Mouse (Mus musculus): Measurements from ENCODE around the gene Tuba8. TPM values are rescaled to one million over a fixed set of nuclear protein-coding genes. Genes with fewer than 3 reads are reported as not detected.

The Tuba8 gene
- total and polyA plus RNA-seq, 2 experiments: 0.55 to 1.6 TPM

GRCm38 (mm10) chr6:121173471-121173870 lies 37.0 kb upstream of the Tuba8 start:
- DNase-seq (ENCODE audit: extremely low read depth, low read depth, low spot score): no peak
- no peaks in the 10 kb centered on the region for H3K27me3 ChIP-seq (ENCODE audit: control insufficient read depth, insufficient read depth, low read length)
- no peak overlapping the region for H3K4me3 ChIP-seq (ENCODE audit: insufficient read depth, low read depth, low read length)
- no peak overlapping the region for H3K27ac ChIP-seq (replicated peaks; ENCODE audit: insufficient read depth, low read depth, low read length)
- no peak overlapping the region for H3K9ac ChIP-seq (ENCODE audit: low read depth, low read length)
- TF ChIP-seq POLR2A (IDR thresholded peaks at IDR 0.05; ENCODE audit: extremely low read depth, insufficient read depth, low read length) (no peak), CTCF (IDR thresholded peaks at IDR 0.05; ENCODE audit: low read depth, low read length) (no peak)
- WGBS: 67% methylated on average over 5 of the region's 5 CpGs
- peaks cover 30% of the 10 kb centered on the region for H3K4me1 ChIP-seq (ENCODE audit: control insufficient read depth, insufficient read depth, low read length)
- H3K36me3 ChIP-seq (ENCODE audit: control insufficient read depth, insufficient read depth, low read length): no peaks in the 10 kb centered on the region
- H3K79me2 ChIP-seq (ENCODE audit: control insufficient read depth, insufficient read depth, low read length): no peaks in the 10 kb centered on the region

- Histone ChIP-seq H3K27ac (replicated peaks; ENCODE audit: insufficient read depth, low read depth, low read length) (no peak overlapping the region), H3K4me1 (ENCODE audit: control insufficient read depth, insufficient read depth, low read length) (peaks cover 29% of the 10 kb centered on the region), H3K79me2 (ENCODE audit: control insufficient read depth, insufficient read depth, low read length) (no peaks in the 10 kb centered on the region), H3K36me3 (ENCODE audit: control insufficient read depth, insufficient read depth, low read length) (no peaks in the 10 kb centered on the region), H3K9ac (ENCODE audit: low read depth, low read length) (no peak overlapping the region), H3K27me3 (ENCODE audit: control insufficient read depth, insufficient read depth, low read length) (no peaks in the 10 kb centered on the region), H3K4me3 (ENCODE audit: insufficient read depth, low read depth, low read length) (no peak overlapping the region)
- TF ChIP-seq POLR2A (IDR thresholded peaks at IDR 0.05; ENCODE audit: extremely low read depth, insufficient read depth, low read length) (no peak), CTCF (IDR thresholded peaks at IDR 0.05; ENCODE audit: low read depth, low read length) (no peak)
- 96% methylated on average over 6 of the region's 6 CpGs for WGBS
- DNase-seq (ENCODE audit: extremely low read depth, low read depth, low spot score): no peak
These were observed 35.7 kb upstream of the Tuba8 start for GRCm38 (mm10) chr6:121174761-121175160.

GRCm38 (mm10) chr6:121176011-121176730 lies 34.3 kb upstream of the Tuba8 start:
- TF ChIP-seq CTCF (IDR thresholded peaks at IDR 0.05; ENCODE audit: low read depth, low read length) (no peak), POLR2A (IDR thresholded peaks at IDR 0.05; ENCODE audit: extremely low read depth, insufficient read depth, low read length) (no peak)
- Histone ChIP-seq H3K9ac (ENCODE audit: low read depth, low read length) (no peak overlapping the region), H3K4me1 (ENCODE audit: control insufficient read depth, insufficient read depth, low read length) (peaks cover 22% of the 10 kb centered on the region), H3K27me3 (ENCODE audit: control insufficient read depth, insufficient read depth, low read length) (no peaks in the 10 kb centered on the region), H3K4me3 (ENCODE audit: insufficient read depth, low read depth, low read length) (no peak overlapping the region), H3K27ac (replicated peaks; ENCODE audit: insufficient read depth, low read depth, low read length) (no peak overlapping the region), H3K79me2 (ENCODE audit: control insufficient read depth, insufficient read depth, low read length) (no peaks in the 10 kb centered on the region), H3K36me3 (ENCODE audit: control insufficient read depth, insufficient read depth, low read length) (no peaks in the 10 kb centered on the region)
- 65% methylated on average over 14 of the region's 14 CpGs for WGBS
- no peak for DNase-seq (ENCODE audit: extremely low read depth, low read depth, low spot score)

GRCm38 (mm10) chr6:121176731-121177098 lies 33.8 kb upstream of the Tuba8 start:
- no peaks in the 10 kb centered on the region for H3K36me3 ChIP-seq (ENCODE audit: control insufficient read depth, insufficient read depth, low read length)
- H3K27me3 ChIP-seq (ENCODE audit: control insufficient read depth, insufficient read depth, low read length): no peaks in the 10 kb centered on the region
- no peak for DNase-seq (ENCODE audit: extremely low read depth, low read depth, low spot score)
- H3K9ac ChIP-seq (ENCODE audit: low read depth, low read length): no peak overlapping the region
- no peaks in the 10 kb centered on the region for H3K79me2 ChIP-seq (ENCODE audit: control insufficient read depth, insufficient read depth, low read length)
- peaks cover 17% of the 10 kb centered on the region for H3K4me1 ChIP-seq (ENCODE audit: control insufficient read depth, insufficient read depth, low read length)
- 87% methylated on average over 4 of the region's 4 CpGs for WGBS
- no peak for TF ChIP-seq POLR2A (IDR thresholded peaks at IDR 0.05; ENCODE audit: extremely low read depth, insufficient read depth, low read length)
- TF ChIP-seq CTCF (IDR thresholded peaks at IDR 0.05; ENCODE audit: low read depth, low read length): no peak
- H3K27ac ChIP-seq (replicated peaks; ENCODE audit: insufficient read depth, low read depth, low read length): peak overlapping the region; percentile 34; the same call in 1 of the 2 replicates
- no peak overlapping the region for H3K4me3 ChIP-seq (ENCODE audit: insufficient read depth, low read depth, low read length)

- Histone ChIP-seq H3K36me3 (ENCODE audit: control insufficient read depth, insufficient read depth, low read length) (no peaks in the 10 kb centered on the region), H3K4me3 (ENCODE audit: insufficient read depth, low read depth, low read length) (no peak overlapping the region), H3K9ac (ENCODE audit: low read depth, low read length) (no peak overlapping the region), H3K4me1 (ENCODE audit: control insufficient read depth, insufficient read depth, low read length) (peaks cover 17% of the 10 kb centered on the region), H3K27me3 (ENCODE audit: control insufficient read depth, insufficient read depth, low read length) (no peaks in the 10 kb centered on the region), H3K27ac (replicated peaks; ENCODE audit: insufficient read depth, low read depth, low read length) (peak overlapping the region; percentile 34), H3K79me2 (ENCODE audit: control insufficient read depth, insufficient read depth, low read length) (no peaks in the 10 kb centered on the region)
- DNase-seq (ENCODE audit: extremely low read depth, low read depth, low spot score): peak; percentile 91
- 30% methylated on average over 7 of the region's 7 CpGs for WGBS
- no peak for TF ChIP-seq POLR2A (IDR thresholded peaks at IDR 0.05; ENCODE audit: extremely low read depth, insufficient read depth, low read length)
- no peak for TF ChIP-seq CTCF (IDR thresholded peaks at IDR 0.05; ENCODE audit: low read depth, low read length)
These were observed 33.3 kb upstream of the Tuba8 start for GRCm38 (mm10) chr6:121177118-121177708.

Data from liver, adult 2 months (tissue).